Mouse (Mus musculus): ENCODE measurements around the gene Atp2a1. TPM values are rescaled to one million over a fixed set of nuclear protein-coding genes. Genes with fewer than 3 reads are reported as not detected.
"Not testable (repeated sequence)": the region's sequence is repeated elsewhere in the genome, so short reads cannot be mapped to it uniquely, and the experiment has no call there.

Gene Atp2a1
- polyA plus RNA-seq, 1 experiment: 2.2 TPM

DNA sequence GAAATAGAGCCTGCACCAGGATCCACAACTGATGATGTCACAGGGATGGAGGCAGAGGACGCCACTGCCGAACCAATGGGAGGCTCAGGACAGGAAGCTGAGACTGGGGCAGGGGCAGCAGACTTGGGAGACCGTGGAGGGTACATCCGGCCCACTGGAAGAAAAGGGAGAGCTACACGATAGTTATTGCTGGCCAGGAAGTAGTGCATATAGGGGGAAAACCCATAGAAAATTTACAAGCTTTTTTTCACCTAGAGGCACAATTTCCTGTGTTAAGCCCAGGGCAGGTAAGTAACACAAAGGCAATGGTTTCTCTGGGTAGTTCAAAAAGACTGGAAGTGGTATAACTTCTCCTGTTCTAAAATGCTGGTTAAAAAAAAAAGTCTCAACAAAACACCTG is 33.6 kb upstream of the Atp2a1 start:
- Histone ChIP-seq H3K36me3 (ENCODE audit: control insufficient read depth, insufficient read depth) (peaks cover 82% of the 10 kb centered on the region), H3K79me2 (ENCODE audit: control insufficient read depth, insufficient read depth) (peaks cover 46% of the 10 kb centered on the region), H3ac (ENCODE audit: control insufficient read depth, insufficient read length, low read depth) (no peak overlapping the region), H3K4me3 (ENCODE audit: insufficient read depth, poor library complexity, severe bottlenecking) (no peak overlapping the region), H3K27me3 (ENCODE audit: control insufficient read depth, insufficient read depth, insufficient read length) (no peaks in the 10 kb centered on the region), H3K79me3 (ENCODE audit: low read depth) (peaks cover 35% of the 10 kb centered on the region)
- TF ChIP-seq MYOG (IDR thresholded peaks at IDR 0.05; ENCODE audit: control insufficient read depth, extremely low read depth, insufficient read length) (no peak), FOSL1 (IDR thresholded peaks at IDR 0.05; ENCODE audit: insufficient read depth, low read length, poor library complexity, severe bottlenecking) (no peak), CEBPB (IDR thresholded peaks at IDR 0.05; ENCODE audit: low read depth) (no peak), CTCF (IDR thresholded peaks at IDR 0.05; ENCODE audit: control insufficient read depth, insufficient read depth, insufficient read length) (no peak), USF1 (IDR thresholded peaks at IDR 0.05; ENCODE audit: low read depth) (no peak), MYOD1 (IDR thresholded peaks at IDR 0.05; ENCODE audit: control insufficient read depth, insufficient read length, low read depth) (no peak), MAX (IDR thresholded peaks at IDR 0.05) (no peak)

DNA sequence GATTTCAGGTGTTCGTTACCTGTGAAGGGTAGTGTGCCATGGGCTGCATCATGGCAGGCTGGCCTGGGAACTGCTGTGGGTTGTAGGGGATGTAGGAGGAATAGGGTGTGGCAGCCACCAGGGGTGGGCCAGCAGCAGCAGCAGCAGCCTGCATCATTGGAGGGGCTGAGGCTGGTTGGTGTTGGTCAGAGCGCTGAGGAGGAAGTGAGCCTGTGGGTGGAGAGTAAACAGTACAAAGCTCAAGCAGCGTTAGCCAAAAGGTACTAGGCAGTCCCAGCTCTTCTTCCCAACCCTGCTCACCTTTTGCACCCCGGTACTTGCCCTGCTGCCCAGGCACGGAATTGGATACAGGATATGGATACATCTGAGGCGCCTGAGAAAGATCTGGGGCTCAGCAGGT is 31.2 kb upstream of the Atp2a1 start:
- Histone ChIP-seq H3K4me3 (ENCODE audit: insufficient read depth, poor library complexity, severe bottlenecking) (no peak overlapping the region), H3K79me3 (ENCODE audit: low read depth) (peaks cover 12% of the 10 kb centered on the region), H3K79me2 (ENCODE audit: control insufficient read depth, insufficient read depth) (peaks cover 23% of the 10 kb centered on the region), H3K27me3 (ENCODE audit: control insufficient read depth, insufficient read depth, insufficient read length) (no peaks in the 10 kb centered on the region), H3K36me3 (ENCODE audit: control insufficient read depth, insufficient read depth) (peaks cover 74% of the 10 kb centered on the region), H3ac (ENCODE audit: control insufficient read depth, insufficient read length, low read depth) (no peak overlapping the region)
- TF ChIP-seq CTCF (IDR thresholded peaks at IDR 0.05; ENCODE audit: control insufficient read depth, insufficient read depth, insufficient read length): no peak
- TF ChIP-seq MAX (IDR thresholded peaks at IDR 0.05): no peak
- TF ChIP-seq MYOD1 (IDR thresholded peaks at IDR 0.05; ENCODE audit: control insufficient read depth, insufficient read length, low read depth): no peak
- no peak for TF ChIP-seq FOSL1 (IDR thresholded peaks at IDR 0.05; ENCODE audit: insufficient read depth, low read length, poor library complexity, severe bottlenecking)
- TF ChIP-seq CEBPB (IDR thresholded peaks at IDR 0.05; ENCODE audit: low read depth): no peak

DNA sequence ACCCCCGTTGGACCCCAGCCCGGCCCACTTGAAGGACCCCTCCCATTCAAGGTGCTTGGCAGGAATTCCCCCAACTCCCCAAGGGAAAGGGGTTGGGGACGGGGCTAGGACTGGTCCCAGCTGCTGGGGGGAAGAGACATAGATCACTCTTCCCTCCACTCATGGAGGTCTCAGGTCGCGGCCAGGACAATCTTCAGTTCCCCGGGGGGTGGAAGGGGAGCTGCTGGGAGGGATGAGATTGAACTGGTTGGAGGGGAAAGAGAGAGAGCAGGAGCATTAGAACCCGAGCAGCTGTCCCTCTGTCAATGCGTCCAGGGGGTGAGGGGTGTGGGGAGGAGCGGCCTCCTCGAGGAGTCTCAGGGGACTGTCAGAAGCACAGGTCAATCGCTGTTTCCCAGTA is 29.1 kb upstream of the Atp2a1 start:
- H3K27me3 ChIP-seq (ENCODE audit: control insufficient read depth, insufficient read depth, insufficient read length): no peaks in the 10 kb centered on the region
- no peak overlapping the region for H3K4me3 ChIP-seq (ENCODE audit: insufficient read depth, poor library complexity, severe bottlenecking)
- H3K36me3 ChIP-seq (ENCODE audit: control insufficient read depth, insufficient read depth): peaks cover 59% of the 10 kb centered on the region
- no peak overlapping the region for H3ac ChIP-seq (ENCODE audit: control insufficient read depth, insufficient read length, low read depth)
- TF ChIP-seq MYOD1 (IDR thresholded peaks at IDR 0.05; ENCODE audit: control insufficient read depth, insufficient read length, low read depth): no peak
- TF ChIP-seq MYOG (IDR thresholded peaks at IDR 0.05; ENCODE audit: control insufficient read depth, extremely low read depth, insufficient read length): no peak
- no peak for TF ChIP-seq FOSL1 (IDR thresholded peaks at IDR 0.05; ENCODE audit: insufficient read depth, low read length, poor library complexity, severe bottlenecking)
- TF ChIP-seq USF1 (IDR thresholded peaks at IDR 0.05; ENCODE audit: low read depth): no peak
- TF ChIP-seq CTCF (IDR thresholded peaks at IDR 0.05; ENCODE audit: control insufficient read depth, insufficient read depth, insufficient read length): no peak
- TF ChIP-seq CEBPB (IDR thresholded peaks at IDR 0.05; ENCODE audit: low read depth): no peak
- no peak for TF ChIP-seq MAX (IDR thresholded peaks at IDR 0.05)
- H3K79me2 ChIP-seq (ENCODE audit: control insufficient read depth, insufficient read depth): peaks cover 19% of the 10 kb centered on the region
- H3K79me3 ChIP-seq (ENCODE audit: low read depth): peaks cover 15% of the 10 kb centered on the region

GRCm38 (mm10) chr7:126491005-126491404 is 28.1 kb upstream of the Atp2a1 start:
- Histone ChIP-seq H3ac (ENCODE audit: control insufficient read depth, insufficient read length, low read depth) (no peak overlapping the region), H3K27me3 (ENCODE audit: control insufficient read depth, insufficient read depth, insufficient read length) (no peaks in the 10 kb centered on the region), H3K4me3 (ENCODE audit: insufficient read depth, poor library complexity, severe bottlenecking) (no peak overlapping the region), H3K36me3 (ENCODE audit: control insufficient read depth, insufficient read depth) (peaks cover 49% of the 10 kb centered on the region), H3K79me3 (ENCODE audit: low read depth) (peaks cover 15% of the 10 kb centered on the region), H3K79me2 (ENCODE audit: control insufficient read depth, insufficient read depth) (peaks cover 19% of the 10 kb centered on the region)
- TF ChIP-seq CTCF (IDR thresholded peaks at IDR 0.05; ENCODE audit: control insufficient read depth, insufficient read depth, insufficient read length): no peak
- no peak for TF ChIP-seq MYOG (IDR thresholded peaks at IDR 0.05; ENCODE audit: control insufficient read depth, extremely low read depth, insufficient read length)
- no peak for TF ChIP-seq FOSL1 (IDR thresholded peaks at IDR 0.05; ENCODE audit: insufficient read depth, low read length, poor library complexity, severe bottlenecking)
- TF ChIP-seq USF1 (IDR thresholded peaks at IDR 0.05; ENCODE audit: low read depth): no peak

- peaks cover 19% of the 10 kb centered on the region for H3K36me3 ChIP-seq (ENCODE audit: control insufficient read depth, insufficient read depth)
- peak overlapping the region; percentile 50 for H3K4me3 ChIP-seq (ENCODE audit: insufficient read depth, poor library complexity, severe bottlenecking)
- not testable (repeated sequence) for H3K27me3 ChIP-seq (ENCODE audit: control insufficient read depth, insufficient read depth, insufficient read length)
- peaks cover 11% of the 10 kb centered on the region for H3K79me3 ChIP-seq (ENCODE audit: low read depth)
- H3ac ChIP-seq (ENCODE audit: control insufficient read depth, insufficient read length, low read depth): peak overlapping the region; percentile 98
- peaks cover 19% of the 10 kb centered on the region for H3K79me2 ChIP-seq (ENCODE audit: control insufficient read depth, insufficient read depth)
Measured at GRCm38 (mm10) chr7:126487617-126488385, 24.9 kb upstream of the Atp2a1 start.

DNA sequence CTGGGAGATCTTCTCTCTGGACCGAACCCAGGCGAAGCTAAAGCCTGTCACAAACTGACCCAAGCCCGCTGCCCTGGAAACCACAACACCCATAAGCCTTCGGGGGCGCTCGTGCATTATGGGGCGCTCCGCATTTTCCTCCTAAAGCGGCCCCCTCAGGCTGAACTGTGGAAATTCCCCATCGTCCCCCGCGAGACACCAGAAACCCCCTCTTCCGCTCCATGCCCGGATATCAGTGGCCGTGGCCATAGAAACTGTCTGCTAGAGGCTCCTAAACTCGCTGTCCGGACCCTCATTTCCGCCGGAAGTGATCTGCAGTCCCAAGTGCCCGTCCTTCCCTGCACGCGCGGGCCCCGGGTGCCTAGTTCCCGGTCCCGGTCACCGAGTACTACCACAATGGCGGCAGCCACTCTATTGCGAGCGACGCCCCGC is 24.2 kb upstream of the Atp2a1 start, which contains the start of gene Tufm:
Gene Tufm (plus strand): TSS at position 310 of the 432 bp plus-strand sequence.
- H3K4me3 ChIP-seq (ENCODE audit: insufficient read depth, poor library complexity, severe bottlenecking): peak within 1 kb of the TSS; percentile 50

More for the DNA sequence above, 24.2 kb upstream of the Atp2a1 start, which contains the start of gene Tufm:
- Histone ChIP-seq H3ac (ENCODE audit: control insufficient read depth, insufficient read length, low read depth) (peak within 1 kb of the TSS; percentile 98), H3K27me3 (ENCODE audit: control insufficient read depth, insufficient read depth, insufficient read length) (no peaks in the 10 kb centered on the region), H3K79me3 (ENCODE audit: low read depth) (peaks cover 11% of the 10 kb centered on the region), H3K79me2 (ENCODE audit: control insufficient read depth, insufficient read depth) (peaks cover 19% of the 10 kb centered on the region), H3K36me3 (ENCODE audit: control insufficient read depth, insufficient read depth) (peaks cover 19% of the 10 kb centered on the region)
- no peak for TF ChIP-seq CTCF (IDR thresholded peaks at IDR 0.05; ENCODE audit: control insufficient read depth, insufficient read depth, insufficient read length)
- no peak for TF ChIP-seq CEBPB (IDR thresholded peaks at IDR 0.05; ENCODE audit: low read depth)
- no peak for TF ChIP-seq MYOG (IDR thresholded peaks at IDR 0.05; ENCODE audit: control insufficient read depth, extremely low read depth, insufficient read length)
